Mouse (Mus musculus) layer of hippocampus, adult 18-20 months (tissue): ENCODE measurements around the gene Ly6f. TPM values are rescaled to one million over a fixed set of nuclear protein-coding genes. Genes with fewer than 3 reads are reported as not detected.
"Not testable (repeated sequence)": the region's sequence is repeated elsewhere in the genome, so short reads cannot be mapped to it uniquely, and the experiment has no call there.

Source experiments
- DNase-seq, 2 experiments: peaks; one replicate each; pipeline ENCODE4 v3.0.0; 2022; ENCODE audit warnings: low spot score in 2 of 2
- long read RNA-seq: library from polyadenylated mRNA; stranded (forward); transcript quantifications from one replicate; pipeline ENCODE4 v2.0.0, GENCODE M21; 2021
- total RNA-seq, 2 experiments: library from RNA; stranded (reverse); gene quantifications; 2 replicates each; pipeline ENCODE4 v1.2.3; 2021

Ly6f gene
- total RNA-seq, result not detected
- long read RNA-seq, result 0 reads

DNA sequence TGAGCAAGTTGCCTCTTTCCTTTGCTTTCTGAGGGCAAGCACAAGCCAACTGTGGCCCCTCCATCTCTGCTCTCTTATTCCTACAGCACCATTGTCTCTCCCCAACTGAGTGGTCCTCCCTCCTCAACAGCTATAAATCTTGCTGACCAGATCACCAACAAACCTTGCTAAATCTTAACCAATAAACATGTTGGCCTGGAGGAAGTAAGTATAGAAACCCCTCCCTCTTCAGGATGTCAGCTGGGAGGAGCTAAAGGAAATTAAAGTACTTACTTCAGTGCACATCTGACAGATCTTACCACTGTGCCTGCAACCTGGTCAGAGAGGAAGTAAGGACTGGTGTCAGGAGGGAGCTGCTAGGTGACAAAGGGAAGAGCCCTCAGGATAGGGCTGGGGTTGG, at the start of gene Ly6f:
Gene Ly6f (plus strand): TSS at position 301 of the 400 bp plus-strand sequence.
- DNase-seq, result no peak

DNA sequence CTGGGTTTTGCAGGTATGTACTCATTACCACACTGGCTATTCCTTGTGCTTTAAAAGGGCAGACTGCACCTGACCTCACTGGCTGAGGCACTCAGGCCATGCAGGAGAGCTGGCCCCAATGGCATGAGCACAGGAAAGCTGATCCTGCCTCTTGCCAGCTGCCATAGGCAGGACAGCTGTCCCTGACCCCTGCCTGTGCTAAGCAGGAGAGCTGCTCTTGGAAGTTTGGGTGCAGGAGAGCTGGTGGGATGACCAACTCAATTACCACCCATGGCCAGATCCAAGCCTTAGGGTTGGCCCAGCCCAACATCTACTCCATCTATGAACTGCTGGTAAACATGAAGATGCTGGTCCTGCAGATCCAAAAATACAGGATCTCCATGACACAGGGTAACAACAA, 46.3 kb upstream of the Ly6f start:
- no peak for DNase-seq

- no peak for DNase-seq
Observed at GRCm38 (mm10) chr15:75237736-75238288, 30.4 kb upstream of the Ly6f start.

DNA sequence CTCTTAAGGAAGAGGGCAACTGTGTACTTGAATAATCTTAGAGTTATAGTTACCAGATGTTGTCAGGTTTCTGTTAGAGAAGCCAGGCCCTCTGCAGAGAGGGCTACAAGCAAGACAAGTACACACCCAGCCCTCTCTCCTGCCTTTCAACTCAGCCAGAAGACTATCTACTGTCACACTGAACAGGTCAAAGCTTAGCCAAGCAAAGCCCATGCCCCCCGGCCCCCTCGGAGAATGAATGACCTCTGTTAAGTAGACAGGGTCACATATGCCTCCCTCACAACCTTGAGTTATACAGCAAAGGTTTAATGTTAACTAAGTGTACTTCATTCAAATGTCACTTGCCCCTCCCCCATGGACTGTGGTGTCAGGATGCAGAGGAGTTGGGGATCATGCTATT, 27.7 kb upstream of the Ly6f start:
- no peak for DNase-seq

DNA sequence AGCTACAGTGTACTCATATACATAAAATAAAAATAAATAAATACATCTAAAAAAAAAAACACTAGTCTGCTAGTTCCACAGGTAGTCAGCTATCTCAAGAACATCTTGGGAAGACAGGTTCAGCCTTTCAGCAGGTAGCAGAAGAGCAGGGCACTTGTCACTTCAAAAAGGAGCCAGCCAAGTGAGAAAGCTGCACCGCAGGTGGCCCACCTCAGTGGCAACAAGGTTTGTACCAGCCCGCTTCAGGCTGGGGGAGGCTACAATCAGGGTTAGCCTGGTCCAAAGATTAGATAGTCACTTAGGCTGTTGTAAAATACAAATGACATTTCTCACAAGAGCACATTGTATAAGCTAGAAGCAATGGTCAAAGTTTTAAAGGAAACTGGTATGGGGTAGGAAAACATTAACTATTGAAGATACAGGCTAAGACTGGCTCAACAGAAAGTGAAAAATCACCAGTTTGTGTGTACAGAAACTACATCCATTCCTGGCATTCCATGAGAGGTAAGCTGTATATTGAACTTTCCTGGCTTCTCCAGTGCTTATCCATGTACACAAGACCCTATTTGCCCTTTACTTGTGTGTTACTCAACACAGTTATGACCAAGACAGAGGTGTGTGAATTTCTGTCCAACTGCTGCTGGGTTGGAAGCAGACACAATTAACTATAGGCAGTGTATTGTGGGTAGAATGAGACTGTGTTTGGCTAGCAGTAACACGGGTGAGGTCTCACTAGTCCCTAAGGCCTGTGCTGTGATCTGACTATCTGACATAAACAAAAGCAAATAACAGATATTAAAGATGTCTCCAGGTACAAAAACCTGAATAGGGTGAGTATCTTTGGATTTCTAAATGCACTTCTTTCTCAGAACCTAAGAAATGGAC, 25.2 kb upstream of the Ly6f start:
- DNase-seq, result no peak

- DNase-seq, result no peak
Observed at GRCm38 (mm10) chr15:75254671-75255070, 13.6 kb upstream of the Ly6f start.

- DNase-seq, result no peak
Observed at GRCm38 (mm10) chr15:75265863-75266262, 2.4 kb upstream of the Ly6f start.

DNA sequence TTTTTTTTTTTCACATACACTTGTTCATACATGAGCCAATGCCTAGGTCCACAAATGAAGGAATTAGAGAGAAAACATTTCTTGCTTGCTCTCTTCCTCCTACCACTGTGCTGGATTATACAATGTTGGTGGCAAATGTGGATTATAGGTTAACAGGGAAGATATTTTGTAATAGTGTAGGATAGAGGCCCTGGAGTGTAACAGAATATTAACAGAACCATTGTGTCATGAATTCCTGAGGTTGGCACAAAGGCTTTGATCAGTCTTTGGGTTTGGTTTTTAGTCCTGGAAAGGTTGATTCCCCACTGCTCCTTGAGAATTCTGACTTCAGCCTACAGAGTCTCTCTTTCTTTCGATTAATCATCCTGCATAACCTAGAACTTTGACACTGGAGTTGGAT, 1.6 kb upstream of the Ly6f start:
- no peak for DNase-seq

- DNase-seq, result no peak
Observed at GRCm38 (mm10) chr15:75268916-75269829, 952 bp downstream of the Ly6f start.

DNA sequence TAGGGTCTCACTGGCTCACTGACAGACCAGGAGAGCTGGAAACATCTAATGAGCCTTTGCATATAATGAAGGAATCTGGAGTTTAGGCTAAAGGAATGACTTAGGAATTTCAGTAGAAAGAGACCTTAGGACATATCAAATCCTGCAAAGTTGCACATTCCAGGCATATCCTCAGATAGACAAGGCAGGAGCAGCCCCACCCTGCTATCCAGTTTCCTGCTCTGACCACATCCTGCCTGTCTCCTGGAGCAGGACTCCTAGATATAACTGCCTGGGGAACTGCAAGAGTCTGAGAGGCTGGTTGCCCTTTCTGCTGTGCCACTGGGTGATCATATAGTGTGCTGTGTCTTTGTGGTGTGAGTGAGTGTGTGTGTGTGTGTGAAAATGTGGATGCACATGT, 1.9 kb downstream of the Ly6f start:
- DNase-seq, result no peak

GRCm38 (mm10) chr15:75270691-75271362, 2.6 kb downstream of the Ly6f start:
- DNase-seq, result no peak

DNA sequence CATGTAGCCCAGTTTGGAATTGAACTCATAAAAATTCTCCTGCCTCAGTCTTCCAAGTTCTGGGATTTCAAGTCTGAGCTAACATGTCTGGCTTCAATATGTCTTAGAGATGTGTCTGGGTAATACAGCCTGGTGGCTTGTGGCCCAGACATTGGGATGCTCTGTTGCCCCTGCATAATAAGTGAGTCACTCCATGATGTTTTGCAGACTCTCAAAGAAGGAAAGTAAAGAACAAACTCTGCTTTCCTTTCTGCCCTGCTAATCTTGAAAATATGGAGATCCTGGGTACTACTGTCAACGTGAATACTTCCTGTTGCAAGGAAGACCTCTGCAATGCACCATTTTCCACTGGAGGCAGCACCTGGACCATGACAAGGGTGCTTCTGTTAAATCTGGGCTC, 3.2 kb downstream of the Ly6f start:
- DNase-seq, result no peak

GRCm38 (mm10) chr15:75271891-75272290, 3.7 kb downstream of the Ly6f start:
- DNase-seq, result no peak

GRCm38 (mm10) chr15:75281991-75282390, 13.8 kb downstream of the Ly6f start:
- not testable (repeated sequence) for DNase-seq

- not testable (repeated sequence) for DNase-seq
Observed at GRCm38 (mm10) chr15:75286512-75286911, 18.3 kb downstream of the Ly6f start.

GRCm38 (mm10) chr15:75292377-75292776, 24.2 kb downstream of the Ly6f start:
- no peak for DNase-seq

DNA sequence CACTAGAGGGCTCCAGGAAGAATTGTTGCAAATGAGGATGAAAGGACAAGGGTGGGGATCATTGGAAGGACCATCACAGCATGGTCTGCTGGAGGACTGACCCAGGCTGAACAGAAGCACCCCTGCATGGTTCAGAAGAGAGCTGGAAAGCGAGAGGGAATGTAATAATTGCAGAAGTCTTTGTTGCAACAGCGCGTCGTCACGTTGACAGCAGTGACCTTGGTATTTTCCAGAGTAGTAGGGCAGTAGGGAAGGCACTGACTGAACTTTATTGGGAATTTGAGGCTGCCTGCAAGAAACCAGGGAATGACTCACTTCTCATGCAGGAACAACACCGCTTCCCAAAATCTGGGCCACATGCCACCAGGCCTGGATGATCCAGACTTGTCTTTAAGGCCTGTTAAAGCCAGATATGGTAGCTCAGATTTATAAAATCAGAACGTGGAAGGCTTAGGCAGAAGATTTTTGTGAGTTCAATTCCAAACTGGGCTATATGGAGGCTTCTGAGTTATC, 25.7 kb downstream of the Ly6f start:
- no peak for DNase-seq

DNA sequence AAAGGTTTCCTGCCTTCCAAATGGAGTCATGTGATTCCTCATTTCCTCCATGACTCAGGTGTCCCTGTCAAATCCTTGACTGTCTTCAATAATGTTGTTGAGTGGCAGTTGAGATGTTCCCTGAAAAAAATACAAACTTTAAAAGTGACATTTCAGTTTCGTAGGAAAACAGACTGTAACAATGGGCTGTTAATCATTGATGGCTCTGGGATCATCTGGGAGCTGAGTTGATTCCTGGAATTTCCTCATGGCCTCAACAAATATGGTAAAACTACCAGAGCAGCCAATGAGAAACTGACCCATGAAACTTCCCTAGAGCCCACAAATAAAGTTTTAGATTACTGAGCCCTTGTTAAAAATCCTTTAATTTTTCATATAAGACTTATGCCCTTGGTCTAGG, 37.9 kb downstream of the Ly6f start:
- DNase-seq, result no peak

DNA sequence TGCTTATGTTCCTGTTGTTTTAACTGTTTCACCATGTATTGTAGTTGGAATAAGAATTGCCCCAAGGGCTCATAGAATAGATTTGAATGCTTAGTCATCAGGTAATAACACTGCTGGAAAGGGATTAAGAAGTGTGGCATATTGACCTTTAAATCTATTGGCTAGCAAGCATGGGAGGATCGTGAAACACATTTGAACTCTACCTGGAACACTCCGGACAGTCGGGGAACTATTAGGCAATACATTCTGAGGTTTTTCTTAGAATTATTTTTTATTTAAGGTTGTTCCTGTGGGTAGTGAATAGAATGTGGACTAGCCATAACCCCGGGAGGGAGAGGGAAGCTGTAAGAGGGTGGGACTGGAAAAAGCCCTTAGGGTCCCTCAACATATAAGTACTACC, 41.0 kb downstream of the Ly6f start:
- DNase-seq, result no peak

DNA sequence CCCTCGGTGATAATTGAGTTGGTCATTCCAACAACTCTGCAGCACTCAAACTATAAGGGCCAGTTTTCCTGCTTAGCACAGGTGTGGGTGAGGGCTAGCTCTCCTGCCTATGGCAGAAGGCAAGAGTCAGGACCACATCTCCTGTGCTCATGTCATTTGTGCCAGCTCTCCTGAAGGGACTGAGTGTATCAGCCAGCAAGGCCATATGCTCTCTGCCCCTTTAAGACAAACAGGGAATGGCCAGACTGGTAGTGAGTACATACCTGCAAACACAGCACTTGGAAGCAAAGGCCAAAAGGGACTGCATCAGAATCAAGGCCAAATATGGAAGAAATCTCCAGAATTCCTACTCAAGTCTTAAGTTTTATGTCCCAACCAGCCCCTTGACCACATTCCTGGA, 41.7 kb downstream of the Ly6f start:
- DNase-seq, result no peak

- no peak for DNase-seq
Observed at GRCm38 (mm10) chr15:75314421-75314820, 46.2 kb downstream of the Ly6f start.
